Mouse (Mus musculus) brain, embryonic 14.5 days (tissue): ENCODE data around the gene Zdhhc18. TPM values are rescaled to one million over a fixed set of nuclear protein-coding genes. Genes with fewer than 3 reads are reported as not detected.

ENCODE experiments used
- DNase-seq: peaks from one replicate; pipeline ENCODE4 v3.0.0-alpha.2; 2011; ENCODE audit warnings: low read depth
- CTCF ChIP-seq: fragments of 200-500 bp; IDR thresholded peaks from 2 replicates; pipeline ENCODE4 v1.5.1; 2012; ENCODE audit warnings: inconsistent platforms, mild to moderate bottlenecking, moderate library complexity, borderline replicate concordance; ENCODE audit not compliant: insufficient read depth, insufficient read length; ENCODE audit errors: extremely low read depth
- POLR2A ChIP-seq: fragments of 200-500 bp; IDR thresholded peaks from 2 replicates; pipeline ENCODE4 v1.6.1; 2012; ENCODE audit warnings: mild to moderate bottlenecking, inconsistent platforms, borderline replicate concordance; ENCODE audit not compliant: poor library complexity, insufficient read depth, insufficient read length, severe bottlenecking; ENCODE audit errors: extremely low read depth
- polyA plus RNA-seq: library from polyadenylated mRNA; depleted of rRNA; stranded (reverse); fragments of >200 nt; gene quantifications from 2 replicates; pipeline ENCODE4 v1.2.3, GENCODE M21; 2012

Gene Zdhhc18
- polyA plus RNA-seq, 1 experiment = 39.9 TPM

- DNase-seq = no peak
- TF ChIP-seq POLR2A (no peak), CTCF (no peak)
Observed at GRCm38 (mm10) chr4:133626221-133626620, 23.7 kb downstream of the Zdhhc18 start.

GRCm38 (mm10) chr4:133625621-133626071 is 24.3 kb downstream of the Zdhhc18 start:
- no peak for DNase-seq
- TF ChIP-seq CTCF (no peak), POLR2A (no peak)

- DNase-seq = no peak
- TF ChIP-seq POLR2A (no peak), CTCF (no peak)
Observed at GRCm38 (mm10) chr4:133624830-133625229, 25.1 kb downstream of the Zdhhc18 start.

GRCm38 (mm10) chr4:133622161-133622695 is 27.7 kb downstream of the Zdhhc18 start:
- TF ChIP-seq CTCF = no peak
- no peak for DNase-seq

- no peak for TF ChIP-seq POLR2A
- TF ChIP-seq CTCF = no peak
Observed at GRCm38 (mm10) chr4:133620668-133621067, 29.3 kb downstream of the Zdhhc18 start.

GRCm38 (mm10) chr4:133619473-133620136 is 30.3 kb downstream of the Zdhhc18 start:
- peak; percentile 13 for DNase-seq
- TF ChIP-seq CTCF (no peak), POLR2A (no peak)

More at GRCm38 (mm10) chr4:133620668-133621067, 29.3 kb downstream of the Zdhhc18 start:
- no peak for DNase-seq

- TF ChIP-seq CTCF = no peak
- no peak for TF ChIP-seq POLR2A
- no peak for DNase-seq
Observed at GRCm38 (mm10) chr4:133617936-133618335, 32.0 kb downstream of the Zdhhc18 start.

- DNase-seq = no peak
- TF ChIP-seq POLR2A (no peak), CTCF (no peak)
Observed at GRCm38 (mm10) chr4:133615416-133615815, 34.5 kb downstream of the Zdhhc18 start.

- no peak for TF ChIP-seq CTCF
- no peak for TF ChIP-seq POLR2A
- DNase-seq = peak; percentile 5
Observed at GRCm38 (mm10) chr4:133614274-133614761, 35.6 kb downstream of the Zdhhc18 start.

GRCm38 (mm10) chr4:133613867-133614266 is 36.1 kb downstream of the Zdhhc18 start:
- no peak for TF ChIP-seq POLR2A
- no peak for TF ChIP-seq CTCF

GRCm38 (mm10) chr4:133613026-133613425 is 36.9 kb downstream of the Zdhhc18 start:
- DNase-seq = no peak
- TF ChIP-seq POLR2A (no peak), CTCF (no peak)

More at GRCm38 (mm10) chr4:133613867-133614266, 36.1 kb downstream of the Zdhhc18 start:
- DNase-seq = no peak

GRCm38 (mm10) chr4:133612416-133612815 is 37.5 kb downstream of the Zdhhc18 start:
- DNase-seq = no peak
- TF ChIP-seq CTCF (peak; percentile 6; the same call in 1 of the 2 replicates), POLR2A (no peak)
